Mouse (Mus musculus) thymus, postnatal 4 days (tissue): ENCODE results near the gene Nanog.

Experiments
- DNase-seq: peaks from one replicate; pipeline ENCODE4 v3.0.0; 2021

Gene Nanog

DNA sequence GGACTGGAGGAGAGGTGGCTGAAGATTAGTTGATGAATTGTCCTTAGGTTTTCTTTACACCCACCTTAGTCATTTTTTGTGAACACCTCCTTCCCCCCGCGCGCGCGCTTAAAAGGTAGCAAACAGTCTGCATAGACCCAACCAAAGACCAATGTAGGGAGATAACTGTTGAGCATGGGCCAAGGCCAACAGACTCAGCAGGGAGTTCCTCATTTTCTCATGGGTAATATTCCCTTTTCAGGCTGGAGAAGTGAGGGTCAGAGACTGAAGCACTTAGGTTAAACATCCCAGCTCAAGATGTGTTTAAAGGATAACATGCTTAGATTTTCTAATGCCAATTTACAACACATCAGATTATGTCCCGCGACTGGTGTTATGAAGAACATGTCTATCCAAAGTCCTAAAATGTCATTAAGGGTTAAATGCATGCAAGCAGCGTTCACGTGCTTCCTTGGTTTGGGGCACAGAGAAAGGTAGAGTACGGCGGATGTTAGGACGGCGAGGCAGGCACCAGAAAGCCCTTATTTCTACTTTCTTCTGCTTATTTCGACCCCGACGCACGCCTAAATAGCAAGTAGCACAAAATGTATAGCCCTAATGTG, 56.7 kb downstream of the Nanog start:
- no peak for DNase-seq
